Mouse (Mus musculus) MEL-GATA-1-ER (cell line): Measurements from ENCODE around the gene Acot4.
"Not testable (repeated sequence)": the region's sequence is repeated elsewhere in the genome, so short reads cannot be mapped to it uniquely, and the experiment has no call there.

Experiments
- DNase-seq: peaks from one replicate; pipeline ENCODE4 v3.0.0-alpha.2; 2012; ENCODE audit warnings: low read depth; ENCODE audit errors: extremely low read depth

The Acot4 gene

DNA sequence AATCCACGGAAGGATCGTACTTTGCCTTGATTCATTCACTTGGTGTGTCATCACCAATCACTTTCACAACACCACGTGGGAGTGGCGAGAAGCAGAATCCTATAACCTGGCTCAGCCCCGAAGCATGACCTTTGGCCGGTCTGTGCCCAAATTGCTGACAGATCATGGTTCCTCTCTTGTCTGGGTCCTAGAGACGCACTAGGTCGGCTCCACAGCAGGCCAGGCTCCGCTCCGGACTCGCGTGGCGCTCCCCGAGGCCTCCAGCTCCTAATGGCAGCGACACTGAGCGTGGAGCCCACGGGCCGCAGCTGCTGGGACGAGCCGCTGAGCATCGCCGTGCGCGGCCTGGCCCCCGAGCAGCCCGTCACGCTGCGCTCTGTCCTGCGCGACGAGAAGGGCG, at the start of gene Acot4:
Gene Acot4, plus strand, starts transcription at position 139 of the 400 bp plus-strand sequence.
- not testable (repeated sequence) for DNase-seq

DNA sequence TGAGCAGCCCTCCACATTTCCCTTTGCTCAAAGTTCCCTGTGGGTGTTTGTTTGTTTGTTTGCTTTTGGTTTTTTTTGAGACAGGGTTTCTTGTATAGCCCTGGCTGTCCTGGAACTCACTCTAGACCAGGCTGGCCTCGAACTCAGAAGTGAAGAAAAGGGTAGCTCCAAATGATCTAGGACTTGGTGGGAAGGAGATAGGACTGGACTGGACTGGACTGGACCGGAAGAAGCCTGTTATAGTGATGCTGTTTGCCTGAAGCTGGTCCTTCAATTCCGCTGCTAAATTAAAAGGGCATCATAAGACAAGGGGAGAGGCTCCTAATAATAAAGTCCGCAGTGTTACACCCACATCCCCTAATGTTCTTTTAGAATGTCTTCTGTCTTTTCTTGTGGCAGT, 49.7 kb upstream of the Acot4 start:
- DNase-seq = no peak

DNA sequence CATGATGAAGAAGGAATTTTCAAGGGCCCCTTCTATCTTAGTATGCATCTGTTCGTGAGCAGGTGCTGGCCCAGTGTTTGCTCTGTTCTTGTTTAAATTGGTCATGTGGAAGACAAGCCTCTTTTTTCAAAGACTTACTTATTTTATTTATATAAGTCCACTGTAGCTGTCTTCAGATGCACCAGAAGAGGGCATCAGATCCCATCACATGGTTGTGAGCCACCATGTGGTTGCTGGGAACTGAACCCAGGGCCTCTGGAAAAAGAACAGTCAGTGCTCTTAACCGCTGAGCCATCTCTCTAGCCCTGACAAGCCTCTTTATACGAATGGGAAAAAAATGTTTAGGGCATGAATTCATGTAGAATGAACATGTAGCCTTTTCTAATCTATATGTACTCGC, 48.8 kb upstream of the Acot4 start:
- no peak for DNase-seq

DNA sequence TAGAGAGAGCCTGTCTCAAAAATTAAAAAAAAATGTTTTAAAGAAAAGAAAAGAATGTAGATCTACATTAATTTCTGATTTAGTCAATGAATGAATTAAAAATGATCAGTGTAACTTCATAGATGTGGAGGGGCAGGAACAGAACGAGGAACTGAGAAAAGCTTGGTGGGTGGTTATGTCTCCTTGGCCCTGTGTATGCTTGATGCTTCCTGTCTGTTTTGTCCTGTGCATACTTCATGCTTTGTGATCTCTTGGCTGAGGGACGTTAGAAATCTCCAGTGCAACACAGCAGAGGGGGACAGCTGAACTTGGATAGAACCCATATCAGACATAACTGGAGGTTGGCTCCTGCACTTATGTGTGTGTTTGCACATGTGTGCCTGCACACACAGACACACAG, 41.0 kb upstream of the Acot4 start:
- no peak for DNase-seq

DNA sequence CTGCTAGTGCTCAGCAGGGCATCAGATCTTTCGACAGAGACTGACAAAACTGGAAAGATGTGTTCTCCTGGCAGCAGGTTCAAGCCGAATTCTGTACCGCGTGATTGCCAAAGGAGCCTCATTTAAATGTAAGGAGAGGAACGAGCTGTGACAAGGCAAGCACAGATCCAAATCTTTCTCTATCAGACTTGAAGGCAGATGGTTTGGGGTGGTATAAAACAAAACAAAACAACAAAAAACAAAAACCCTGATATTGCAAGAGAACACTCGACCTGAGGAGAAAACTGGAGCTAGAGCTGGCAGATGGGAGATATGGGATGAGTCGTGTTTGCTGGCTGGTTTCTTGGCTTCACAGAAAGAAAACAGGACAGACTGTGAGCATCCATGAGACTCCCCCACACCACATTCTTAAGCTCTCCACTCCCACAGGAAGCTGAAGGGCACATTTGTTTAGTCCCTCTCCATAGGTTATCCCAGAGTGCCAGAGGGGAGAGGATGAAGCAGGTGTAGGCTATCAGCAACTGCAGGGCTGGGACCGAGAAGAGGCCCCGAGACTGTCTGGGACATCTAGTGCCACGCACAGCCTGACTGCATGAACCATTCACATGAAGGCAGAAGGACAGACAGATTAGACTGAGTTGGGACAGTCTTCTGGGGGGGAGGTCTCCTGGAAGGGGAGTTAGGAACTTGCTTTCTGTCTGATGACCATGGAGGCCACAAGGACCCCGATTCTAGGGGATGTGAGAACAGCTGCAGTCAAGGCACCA, 39.7 kb upstream of the Acot4 start:
- DNase-seq = no peak

DNA sequence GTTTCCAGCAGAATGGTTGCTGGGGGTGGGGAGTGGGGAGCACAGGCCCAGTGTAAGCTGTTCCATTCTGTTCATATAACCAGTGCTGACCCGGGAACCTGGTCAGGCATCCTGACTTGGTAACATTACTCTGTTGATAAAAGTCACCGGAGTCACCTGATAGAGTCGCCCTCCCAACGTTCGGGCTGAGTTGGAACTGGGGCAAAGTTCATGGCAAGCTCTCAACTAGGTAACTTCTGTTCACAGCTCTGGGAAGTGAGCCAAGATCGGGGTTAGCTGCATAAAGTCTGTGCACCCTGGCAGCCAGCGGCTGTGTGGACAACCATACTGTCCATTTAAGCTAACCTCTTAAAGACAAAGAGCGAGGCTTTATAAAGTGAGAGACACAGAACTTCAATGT, 38.9 kb upstream of the Acot4 start:
- not testable (repeated sequence) for DNase-seq

DNA sequence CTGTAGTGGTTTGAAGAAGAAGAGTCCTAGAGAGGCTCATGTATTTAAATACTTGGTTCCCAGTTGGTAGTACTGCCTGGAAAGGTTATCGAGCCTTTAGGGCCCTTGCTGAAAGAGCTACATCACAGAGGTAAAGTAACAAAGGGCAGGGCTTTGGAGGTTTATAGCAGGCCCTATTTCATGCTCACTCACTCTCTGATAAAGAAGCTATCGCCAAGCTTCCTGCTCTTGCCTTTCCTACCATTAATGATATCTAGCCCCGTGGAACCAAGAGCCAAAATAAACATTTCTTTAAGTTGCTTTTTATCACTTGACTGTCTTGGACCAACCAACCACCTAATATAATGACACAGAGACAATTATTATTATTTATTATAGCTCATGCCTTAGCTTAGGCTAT, 37.8 kb upstream of the Acot4 start:
- DNase-seq = peak; percentile 56

DNA sequence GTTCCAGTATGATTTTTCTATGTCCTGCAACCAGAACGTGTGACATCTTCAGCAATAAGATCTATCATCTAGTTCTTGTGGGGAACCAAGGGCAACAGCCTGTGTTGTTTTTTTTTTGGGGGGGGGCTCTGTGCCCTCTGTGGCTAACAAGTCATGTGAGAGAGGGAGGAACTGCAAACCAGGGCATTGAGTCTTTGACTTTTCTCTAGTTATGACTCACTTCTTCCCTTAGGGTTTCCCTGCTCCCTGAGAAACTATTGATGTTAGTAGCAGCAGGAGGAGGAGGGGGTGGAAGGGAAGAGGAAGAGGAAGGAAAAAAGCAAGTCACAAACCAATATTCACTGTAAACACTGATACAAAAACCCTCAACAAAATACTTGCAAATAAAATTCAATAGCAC, 34.3 kb upstream of the Acot4 start:
- DNase-seq = no peak

DNA sequence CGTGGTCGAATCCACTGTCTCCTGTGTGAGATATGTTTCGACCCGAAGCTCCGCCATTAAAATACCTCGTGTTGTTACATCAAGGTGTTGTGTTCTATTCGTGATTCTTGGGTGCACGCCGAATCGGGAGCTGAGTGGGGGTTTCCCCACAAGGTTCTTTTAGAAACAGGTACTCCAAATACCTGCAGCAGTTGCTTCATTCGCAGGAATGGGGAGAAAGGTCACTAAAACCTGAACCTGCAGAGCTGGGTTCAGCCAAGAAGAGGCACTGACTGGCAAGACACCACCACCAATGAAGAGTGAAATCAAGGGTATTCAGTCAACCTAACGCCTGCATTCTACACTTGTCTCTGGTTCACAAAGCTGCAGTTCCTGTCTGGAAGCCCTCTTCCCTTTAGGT, 29.9 kb upstream of the Acot4 start:
- DNase-seq = no peak

DNA sequence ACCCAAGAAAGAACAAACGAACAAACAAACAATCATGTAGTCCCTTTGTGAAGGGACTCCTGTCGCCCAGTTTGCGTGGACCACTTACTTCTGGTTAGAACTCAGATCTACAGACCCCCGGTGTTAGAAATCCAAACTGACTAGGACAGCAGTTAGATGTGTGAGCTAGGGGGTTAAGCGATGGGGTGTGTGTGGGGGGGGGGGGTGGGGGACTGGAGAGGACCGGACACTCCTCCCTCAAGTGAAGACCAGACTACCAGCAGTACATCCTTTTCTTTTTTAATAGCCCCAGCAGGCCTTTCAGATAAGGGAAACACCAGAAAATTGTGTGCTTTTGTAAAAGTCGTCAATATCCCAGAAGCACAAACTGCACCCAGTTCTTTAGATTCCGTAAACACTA, 29.4 kb upstream of the Acot4 start:
- DNase-seq = no peak

DNA sequence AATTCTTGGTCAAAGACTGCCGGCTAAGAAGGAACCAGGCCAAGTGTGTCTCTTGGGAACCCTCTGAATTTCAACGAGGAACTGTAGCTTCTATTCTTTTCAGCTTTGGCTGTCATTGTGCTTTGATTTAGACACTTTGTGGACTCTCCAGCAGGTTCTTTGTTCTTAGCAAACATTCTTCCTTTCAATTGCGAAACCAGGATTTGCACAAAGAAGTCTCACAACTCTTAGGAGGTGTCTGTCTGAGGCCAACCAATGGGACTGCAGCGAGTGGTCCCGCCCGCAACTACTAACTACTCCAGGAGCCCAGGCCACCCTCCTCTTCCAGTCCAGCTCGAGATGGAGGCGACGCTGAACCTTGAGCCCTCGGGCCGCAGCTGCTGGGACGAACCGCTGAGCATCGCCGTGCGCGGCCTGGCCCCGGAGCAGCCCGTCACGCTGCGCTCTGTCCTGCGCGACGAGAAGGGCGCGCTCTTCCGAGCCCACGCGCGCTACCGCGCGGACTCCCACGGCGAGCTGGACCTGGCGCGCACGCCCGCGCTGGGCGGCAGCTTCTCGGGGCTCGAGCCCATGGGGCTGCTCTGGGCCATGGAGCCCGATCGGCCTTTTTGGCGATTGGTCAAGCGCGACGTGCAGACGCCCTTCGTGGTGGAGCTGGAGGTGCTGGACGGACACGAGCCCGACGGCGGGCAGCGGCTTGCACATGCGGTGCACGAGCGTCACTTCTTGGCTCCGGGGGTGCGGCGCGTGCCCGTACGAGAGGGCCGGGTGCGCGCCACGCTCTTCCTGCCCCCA, 28.8 kb upstream of the Acot4 start, which contains the start of gene Acot1:
Gene Acot1, plus strand, starts transcription at position 320 of the 795 bp plus-strand sequence.
- DNase-seq = not testable (repeated sequence)

DNA sequence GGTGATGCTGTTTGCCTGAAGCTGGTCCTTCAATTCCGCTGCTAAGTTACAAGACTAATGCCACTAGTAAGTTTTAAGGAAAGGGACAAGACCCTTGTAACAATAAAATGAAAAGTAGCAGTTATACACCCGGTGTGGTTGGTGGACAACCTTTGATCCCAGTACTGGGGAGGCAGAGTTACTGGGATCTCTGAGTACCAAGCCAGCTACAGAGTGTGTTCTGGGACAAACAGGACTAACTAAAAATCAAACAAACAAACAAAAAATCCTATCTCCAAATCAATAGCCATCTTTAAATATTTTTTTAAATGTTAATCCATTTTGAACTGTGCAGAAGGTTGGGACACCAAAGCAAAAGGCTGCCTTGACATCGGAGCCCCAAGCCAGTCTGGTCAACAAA, 28.0 kb upstream of the Acot4 start:
- DNase-seq = no peak

DNA sequence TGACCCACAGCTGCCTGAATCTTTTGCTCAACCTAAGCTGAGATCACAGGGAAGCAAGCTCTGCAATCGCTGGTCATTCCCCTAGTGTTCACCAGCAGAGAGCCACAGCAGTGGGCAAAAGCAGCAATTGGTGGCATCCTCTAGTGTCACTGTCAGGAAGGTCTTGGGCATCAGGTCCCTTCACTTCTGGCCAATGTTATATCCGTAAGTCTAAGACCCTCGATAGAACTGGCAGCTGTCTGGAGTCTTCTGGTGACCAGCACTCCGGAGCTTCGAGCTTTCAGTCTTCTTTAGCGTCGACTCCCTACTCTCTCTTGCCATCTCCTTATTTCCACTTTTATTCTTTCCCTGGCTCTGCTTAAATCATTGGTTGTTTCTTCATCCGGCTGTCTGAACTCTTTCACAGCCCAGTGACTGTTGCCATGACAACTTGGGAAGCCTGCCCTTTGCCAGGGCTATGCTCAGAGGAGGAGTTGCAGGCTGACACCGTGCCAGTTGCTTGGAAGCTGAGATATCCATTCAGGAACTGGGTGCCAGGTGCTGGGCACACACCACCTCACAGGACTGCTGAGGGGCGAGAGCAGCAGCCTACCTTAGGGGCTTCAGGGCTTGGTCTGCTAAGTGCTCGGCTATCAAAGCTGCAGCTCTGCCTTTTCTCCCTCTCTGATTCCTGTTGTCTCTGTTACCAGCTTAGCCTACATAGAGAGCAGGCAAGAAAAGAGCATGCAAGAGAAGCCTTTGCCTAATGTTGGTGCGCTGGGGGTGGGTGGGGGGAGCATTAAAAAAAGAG, 26.7 kb upstream of the Acot4 start:
- no peak for DNase-seq

DNA sequence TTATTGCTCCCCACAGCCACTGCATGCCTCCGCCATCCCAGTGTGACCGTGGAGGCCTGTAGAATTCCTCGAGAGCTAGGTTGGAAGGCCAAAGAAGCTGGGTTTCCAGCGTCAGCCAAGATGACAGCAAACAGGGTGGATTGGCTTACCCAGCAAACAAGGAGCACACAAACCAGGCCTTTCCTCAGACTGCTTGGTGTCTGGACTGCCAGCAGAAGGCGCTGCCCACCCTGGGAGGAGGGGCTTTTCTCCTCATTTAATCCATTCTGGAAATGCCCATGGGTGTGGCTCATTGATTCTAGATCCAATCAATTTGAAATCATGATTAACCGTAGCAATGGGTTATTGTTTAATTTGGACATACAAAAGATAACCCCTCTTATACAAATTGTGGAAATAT, 25.0 kb upstream of the Acot4 start:
- DNase-seq = no peak

DNA sequence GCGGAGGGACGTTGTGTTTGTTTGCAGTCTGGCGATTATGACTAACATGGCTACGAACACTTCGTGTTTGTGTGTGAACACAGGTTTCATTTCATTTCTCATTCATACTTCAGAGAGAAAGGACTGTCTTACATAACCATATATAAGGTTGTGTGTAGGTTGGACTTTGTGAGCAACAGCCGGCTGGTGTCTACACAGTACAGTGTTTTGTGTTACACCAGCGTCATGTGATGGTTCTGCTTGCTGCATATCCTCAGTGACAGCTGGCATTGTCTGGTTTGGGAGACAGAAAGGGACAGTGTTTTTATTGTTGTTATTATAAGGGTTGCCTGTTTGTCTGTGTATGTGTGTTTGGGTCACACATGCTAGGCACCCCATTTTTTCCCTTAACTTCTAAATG, 24.5 kb upstream of the Acot4 start:
- no peak for DNase-seq

DNA sequence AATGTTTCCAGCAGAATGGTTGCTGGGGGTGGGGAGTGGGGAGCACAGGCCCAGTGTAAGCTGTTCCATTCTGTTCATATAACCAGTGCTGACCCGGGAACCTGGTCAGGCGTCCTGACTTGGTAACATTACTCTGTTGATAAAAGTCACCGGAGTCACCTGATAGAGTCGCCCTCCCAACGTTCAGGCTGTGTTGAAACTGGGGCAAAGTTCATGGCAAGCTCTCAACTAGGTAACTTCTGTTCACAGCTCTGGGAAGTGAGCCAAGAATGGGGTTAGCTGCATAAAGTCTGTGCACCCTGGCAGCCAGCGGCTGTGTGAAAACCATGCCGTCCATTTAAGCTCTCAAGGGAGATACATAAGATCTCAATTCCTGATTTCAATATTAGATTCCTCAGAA, 17.7 kb upstream of the Acot4 start:
- DNase-seq = peak; percentile 76

DNA sequence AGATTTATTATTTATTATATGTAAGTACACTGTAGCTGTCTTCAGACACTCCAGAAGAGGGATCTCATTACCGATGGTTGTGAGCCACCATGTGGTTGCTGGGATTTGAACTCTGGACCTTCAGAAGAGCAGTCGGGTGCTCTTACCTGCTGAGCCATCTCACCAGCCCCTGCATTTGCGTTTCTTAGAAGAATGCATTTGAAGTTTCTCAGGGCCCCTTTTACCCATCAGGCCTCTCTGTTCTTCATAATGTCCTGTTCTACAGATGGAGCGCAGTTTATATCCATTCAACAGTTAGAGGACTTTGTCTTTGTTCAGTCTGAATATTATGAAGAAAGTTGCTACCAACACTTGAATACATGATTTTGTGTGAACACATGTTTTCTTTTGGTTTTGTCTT, 15.9 kb upstream of the Acot4 start:
- DNase-seq = not testable (repeated sequence)

DNA sequence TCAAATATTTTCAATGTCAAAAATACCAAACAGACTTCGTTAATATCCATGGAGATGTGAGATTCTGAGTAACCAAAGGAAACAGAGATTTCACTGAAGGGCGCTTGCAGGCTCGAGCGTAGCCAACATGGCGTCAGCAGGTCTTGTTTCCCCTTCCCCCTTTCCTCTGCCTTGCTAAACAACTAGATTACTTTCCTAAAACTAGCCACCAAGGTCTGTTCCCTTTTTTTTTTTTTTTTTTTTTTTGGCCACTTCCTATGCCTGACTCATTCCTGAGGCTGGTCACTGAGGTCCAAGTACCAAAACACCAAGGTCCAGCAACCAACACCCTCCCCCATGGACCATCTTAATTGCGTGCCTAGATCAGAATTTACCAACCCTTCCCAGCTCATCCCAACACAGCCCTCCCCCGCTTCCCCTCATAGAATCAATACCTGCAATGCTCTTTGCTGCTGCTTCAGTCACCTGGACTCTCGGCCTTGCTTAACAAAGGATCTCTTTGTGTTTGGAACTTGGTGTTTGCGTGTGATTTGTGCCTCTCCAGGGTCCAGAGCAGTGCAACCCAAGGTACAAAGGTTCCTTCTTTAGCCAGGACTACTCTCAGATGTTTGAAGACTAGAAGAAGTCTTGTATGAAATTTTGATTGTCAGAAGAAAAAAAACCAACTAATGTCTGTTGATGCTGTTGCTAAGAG, 15.0 kb upstream of the Acot4 start:
- DNase-seq = no peak

DNA sequence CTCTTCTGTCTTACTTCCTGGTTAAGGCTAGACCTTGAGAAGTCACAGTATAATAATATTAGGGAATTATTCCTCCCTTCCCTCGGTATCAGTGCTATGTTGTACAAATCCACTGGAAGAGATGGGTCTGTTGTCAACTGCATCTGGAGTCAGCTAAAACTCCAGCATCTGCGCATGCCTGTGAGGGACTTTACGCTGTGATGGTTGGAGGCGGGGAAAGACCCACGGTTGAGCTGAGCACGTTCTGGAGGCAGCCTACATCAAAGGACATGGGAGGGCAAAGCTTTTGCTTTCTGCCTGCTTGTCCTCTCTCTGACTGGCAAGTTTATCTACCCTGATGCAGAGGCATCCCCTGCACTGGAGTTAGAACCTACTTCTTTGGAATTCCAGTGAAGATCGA, 12.3 kb upstream of the Acot4 start:
- no peak for DNase-seq

DNA sequence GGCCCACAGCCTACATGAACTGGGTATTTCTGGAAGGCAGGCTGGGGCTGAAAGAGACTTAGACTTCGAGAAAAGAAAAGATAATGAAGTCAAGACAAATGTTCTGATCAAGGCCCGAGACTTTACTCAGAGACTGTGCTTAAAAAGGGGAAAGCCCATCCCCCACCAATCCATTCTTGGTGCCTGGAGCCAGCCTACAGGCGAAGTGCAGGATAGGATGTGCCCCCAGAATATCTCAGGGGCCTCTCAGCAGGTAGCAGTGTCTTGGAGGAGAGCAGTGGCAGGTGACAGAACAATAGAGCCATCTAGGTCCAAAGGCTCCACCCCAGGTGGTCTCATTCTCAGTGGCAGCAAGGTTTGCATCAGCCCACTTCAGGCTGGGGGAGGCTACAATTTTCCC, 9.9 kb upstream of the Acot4 start:
- DNase-seq = not testable (repeated sequence)

DNA sequence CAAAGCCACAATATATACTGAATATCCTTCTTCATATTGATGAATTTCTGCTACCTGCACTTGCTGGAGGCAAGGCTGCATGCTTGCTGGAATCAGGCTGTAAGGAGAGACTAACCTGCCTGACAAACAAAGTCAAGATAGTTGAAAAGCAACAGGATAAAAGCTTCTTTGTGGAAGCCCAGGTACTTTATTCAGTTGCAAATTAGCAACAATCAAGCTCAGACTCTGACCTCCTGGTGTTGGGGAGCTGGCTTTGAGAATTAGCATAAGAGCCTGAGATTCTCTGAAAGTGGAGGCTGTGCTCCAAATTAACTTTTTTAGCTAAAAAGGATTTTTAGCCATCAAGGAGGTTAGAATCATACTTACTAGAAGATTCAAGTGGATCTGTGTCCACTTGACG, 9.1 kb upstream of the Acot4 start:
- not testable (repeated sequence) for DNase-seq
